Mouse (Mus musculus) cerebellum, adult 2 months (tissue): Measurements from ENCODE around the gene Anpep. TPM values are rescaled to one million over a fixed set of nuclear protein-coding genes. Genes with fewer than 3 reads are reported as not detected.
"Not testable (repeated sequence)": the region's sequence is repeated elsewhere in the genome, so short reads cannot be mapped to it uniquely, and the experiment has no call there.

Experiments
- DNase-seq, 2 experiments: peaks; one replicate each; pipeline ENCODE4 v3.0.0; 2021
- H3K27ac ChIP-seq: fragments of 200-500 bp; 2 replicates; pipeline ENCODE4 v1.5.1; 2012; ENCODE audit warnings: low read length, control low read depth, inconsistent platforms; ENCODE audit not compliant: insufficient read depth
- H3K27me3 ChIP-seq: fragments of 200-500 bp; 2 replicates; pipeline ENCODE4 v1.6.1; 2012; ENCODE audit warnings: inconsistent platforms, mild to moderate bottlenecking, low read length, moderate library complexity; ENCODE audit not compliant: control insufficient read depth, insufficient read depth
- H3K4me1 ChIP-seq: fragments of 200-500 bp; 2 replicates; pipeline ENCODE4 v1.6.1; 2011; ENCODE audit warnings: low read length; ENCODE audit not compliant: control insufficient read depth, insufficient read depth
- H3K4me3 ChIP-seq: fragments of 200-500 bp; replicated peaks from 2 replicates; pipeline ENCODE3; 2011; ENCODE audit warnings: mild to moderate bottlenecking, low read depth, low read length, control low read depth; ENCODE audit not compliant: insufficient read depth
- CTCF ChIP-seq: fragments of 200-500 bp; IDR thresholded peaks from 2 replicates; pipeline ENCODE4 v1.5.1; 2011; ENCODE audit warnings: low read depth, mild to moderate bottlenecking, control low read depth, low read length, moderate library complexity, borderline replicate concordance; ENCODE audit not compliant: insufficient read depth
- POLR2A ChIP-seq: fragments of 200-500 bp; IDR thresholded peaks from 2 replicates; pipeline ENCODE4 v1.6.1; 2011; ENCODE audit warnings: low read length, control low read depth, borderline replicate concordance; ENCODE audit not compliant: insufficient read depth
- WGBS: fragments of 180-500 bp; shearing (Covaris S2); methylation state at CpG from one replicate; pipeline ENCODE4 v1.1.7; 2018; 5-methylcytosine and 5-hydroxymethylcytosine counted together
- polyA plus RNA-seq: library from polyadenylated mRNA; depleted of rRNA; stranded (reverse); fragments of >200 nt; gene quantifications from 2 replicates; pipeline ENCODE4 v1.2.3, GENCODE M21; 2012

Anpep gene
- polyA plus RNA-seq, 1 experiment = 3.0 TPM

GRCm38 (mm10) chr7:79800336-79800735 is 60.5 kb downstream of the Anpep start:
- 82% methylated on average over 4 of the region's 4 CpGs for WGBS
- TF ChIP-seq CTCF (no peak), POLR2A (no peak)
- H3K4me1 ChIP-seq = no peaks in the 10 kb centered on the region

GRCm38 (mm10) chr7:79799506-79799905 is 61.4 kb downstream of the Anpep start:
- DNase-seq = no peak
- 71% methylated on average over 6 of the region's 6 CpGs for WGBS
- Histone ChIP-seq H3K4me3 (no peak overlapping the region), H3K4me1 (no peaks in the 10 kb centered on the region), H3K27me3 (no peaks in the 10 kb centered on the region), H3K27ac (no peak overlapping the region)
- TF ChIP-seq CTCF (no peak), POLR2A (no peak)

More at GRCm38 (mm10) chr7:79800336-79800735, 60.5 kb downstream of the Anpep start:
- Histone ChIP-seq H3K27me3 (no peaks in the 10 kb centered on the region), H3K27ac (no peak overlapping the region), H3K4me3 (no peak overlapping the region)
- no peak for DNase-seq

- TF ChIP-seq POLR2A (no peak), CTCF (peak; percentile 66)
- 4% methylated on average over 8 of the region's 8 CpGs for WGBS
Measured at GRCm38 (mm10) chr7:79799048-79799447, 61.8 kb downstream of the Anpep start.

GRCm38 (mm10) chr7:79798606-79799005 is 62.3 kb downstream of the Anpep start:
- Histone ChIP-seq H3K4me1 (no peaks in the 10 kb centered on the region), H3K27me3 (no peaks in the 10 kb centered on the region), H3K27ac (no peak overlapping the region), H3K4me3 (no peak overlapping the region)
- no peak for DNase-seq
- no peak for TF ChIP-seq CTCF
- no peak for TF ChIP-seq POLR2A
- 13% methylated on average over 5 of the region's 5 CpGs for WGBS

More at GRCm38 (mm10) chr7:79799048-79799447, 61.8 kb downstream of the Anpep start:
- Histone ChIP-seq H3K27ac (no peak overlapping the region), H3K4me1 (no peaks in the 10 kb centered on the region), H3K27me3 (no peaks in the 10 kb centered on the region), H3K4me3 (no peak overlapping the region)
- peak; percentile 49 to 71 for DNase-seq

- 88% methylated on average over 6 of the region's 6 CpGs for WGBS
- H3K4me1 ChIP-seq = peaks cover 5% of the 10 kb centered on the region; the same call in 1 of the 2 replicates
- no peak for TF ChIP-seq POLR2A
- TF ChIP-seq CTCF = no peak
- no peak for DNase-seq
- H3K27me3 ChIP-seq = peaks cover 2% of the 10 kb centered on the region; the same call in 1 of the 2 replicates
- H3K4me3 ChIP-seq = no peak within 1 kb of the TSS
- no peak within 1 kb of the TSS for H3K27ac ChIP-seq
Measured at GRCm38 (mm10) chr7:79793688-79794087, 67.2 kb downstream of the Anpep start, which contains the start of gene Mesp1. TSS of gene Mesp1 (minus strand) at chr7:79793788.

- no peak overlapping the region for H3K4me3 ChIP-seq
- peaks cover 2% of the 10 kb centered on the region; the same call in 1 of the 2 replicates for H3K27me3 ChIP-seq
- DNase-seq = peak; percentile 9 to 20
- TF ChIP-seq POLR2A = no peak
- TF ChIP-seq CTCF = peak; percentile 22; the same call in 1 of the 2 replicates
- no peak overlapping the region for H3K27ac ChIP-seq
- H3K4me1 ChIP-seq = peaks cover 5% of the 10 kb centered on the region; the same call in 1 of the 2 replicates
- 2% methylated on average over 80 of the region's 80 CpGs for WGBS
Measured at GRCm38 (mm10) chr7:79792635-79793421, 68.0 kb downstream of the Anpep start.

- not testable (repeated sequence) for DNase-seq, H3K4me3 ChIP-seq, H3K27me3 ChIP-seq, H3K27ac ChIP-seq, H3K4me1 ChIP-seq
- 45% methylated on average over 2 of the region's 2 CpGs for WGBS
Measured at GRCm38 (mm10) chr7:79789812-79790211, 71.0 kb downstream of the Anpep start.

GRCm38 (mm10) chr7:79786295-79786694 is 74.6 kb downstream of the Anpep start:
- Histone ChIP-seq H3K4me1 (no peaks in the 10 kb centered on the region), H3K4me3 (no peak overlapping the region), H3K27ac (no peak overlapping the region), H3K27me3 (no peaks in the 10 kb centered on the region)
- 18% methylated on average over 6 of the region's 6 CpGs for WGBS
- peak; percentile 46 to 61 for DNase-seq
- no peak for TF ChIP-seq POLR2A
- TF ChIP-seq CTCF = peak; percentile 73
